In genomic region chr17:56703038-56703437, GRCm38 (mm10) we compare ENCODE assay signal across 24 mouse cellular contexts. TPM values are rescaled to one million over a fixed set of nuclear protein-coding genes. Genes with fewer than 3 reads are reported as not detected.
DNase-seq lines count a peak whose midpoint lies in the region; ATAC-seq lines count a peak whose summit lies in the region.
"Had no signal": no experiment of that assay in that cellular context is flagged by ENCODE, and none has a peak within 500 bp of the region (broad histone marks: within the 10 kb centered on the region; RNA-seq: fewer than 3 reads in every experiment).

No protein-coding gene starts in this region.

- H3K9ac ChIP-seq in heart, embryonic 13.5 days, result no peak overlapping the region
- H3K9ac ChIP-seq: embryonic facial prominence, embryonic 12.5 days; forebrain, embryonic 13.5 days; forebrain, embryonic 15.5 days had no signal

- H3K4me2 ChIP-seq in heart, embryonic 13.5 days, result no peak overlapping the region
- H3K4me2 ChIP-seq: embryonic facial prominence, embryonic 12.5 days; forebrain, embryonic 13.5 days; forebrain, embryonic 15.5 days had no signal

- WGBS in heart, embryonic 13.5 days, result 64% methylated on average over 4 of the region's 4 CpGs

- intact Hi-C loops in heart, postnatal 25 days (cut with DNase I), result no loop called here

- no peak overlapping the region for H3K4me3 ChIP-seq in heart, embryonic 13.5 days
- H3K4me3 ChIP-seq: embryonic facial prominence, embryonic 10.5 days; embryonic facial prominence, embryonic 12.5 days; forebrain, embryonic 13.5 days; forebrain, embryonic 15.5 days had no signal

- H3K4me1 ChIP-seq in heart, embryonic 13.5 days, result no peaks in the 10 kb centered on the region
- H3K4me1 ChIP-seq: embryonic facial prominence, embryonic 10.5 days; embryonic facial prominence, embryonic 12.5 days; forebrain, embryonic 13.5 days; forebrain, embryonic 15.5 days had no signal

- H3K27me3 ChIP-seq in heart, embryonic 13.5 days (replicated peaks), result no peaks in the 10 kb centered on the region
- H3K27me3 ChIP-seq: CH12.LX; embryonic facial prominence, embryonic 12.5 days; forebrain, embryonic 13.5 days; forebrain, embryonic 15.5 days; Patski had no signal

- H3K27ac ChIP-seq in heart, embryonic 13.5 days (replicated peaks), result peak overlapping the region; percentile 45
- H3K27ac ChIP-seq: embryonic facial prominence, embryonic 10.5 days; embryonic facial prominence, embryonic 12.5 days; forebrain, embryonic 13.5 days; forebrain, embryonic 15.5 days had no signal

- peak; percentile 95 for DNase-seq in heart, adult 11 months
- no peak for DNase-seq in heart, adult 8-10 months (ENCODE audit: low spot score)
- DNase-seq in heart, postnatal 25 days (ENCODE audit: low spot score), result no peak
- DNase-seq in testis, postnatal 14 days (ENCODE audit: low spot score), result peak; percentile 74
- DNase-seq in testis, postnatal 10 days (ENCODE audit: low spot score), result no peak
- DNase-seq: adrenal gland, adult 8-10 months; adrenal gland, postnatal 14 days; adrenal gland, postnatal 36 days; B cell, adult 2 months; cerebellum, adult 11-12 months; cerebellum, adult 2 months; cerebellum, adult 9-10 months; cerebellum, postnatal 10 days; cerebellum, postnatal 25 days had no signal

- ATAC-seq in heart, embryonic 13.5 days (ENCODE audit: extremely low read depth, insufficient number of reproducible peaks, low FRiP score, low TSS enrichment), result no peak
- ATAC-seq: activated CD4-positive, CD25-positive, alpha-beta regulatory T cell, adult 4 months; CD4-positive, CD25-positive, alpha-beta regulatory T cell, adult 4 months; forebrain, embryonic 13.5 days; forebrain, embryonic 15.5 days; Patski had no signal

- peaks cover 98% of the 10 kb centered on the region for H3K36me3 ChIP-seq in heart, embryonic 13.5 days

- H3K9me3 ChIP-seq in heart, embryonic 13.5 days, result no peaks in the 10 kb centered on the region
- H3K9me3 ChIP-seq: embryonic facial prominence, embryonic 10.5 days; embryonic facial prominence, embryonic 12.5 days; forebrain, embryonic 13.5 days; forebrain, embryonic 15.5 days; G1E had no signal

RNA-seq across cellular contexts. Expression of gene Ndufa11, which starts 14.5 kb away (rescaled TPM):
- 100 to 1,000 TPM; 804 to 980 (median 857) TPM for total RNA-seq in heart, adult 8-10 months (2022)
- polyA plus RNA-seq in heart, embryonic 13.5 days (2015; fragmentation: Nextera tagmentation; extraction: Ambion mirVana), result 783 and 886 TPM in 2 replicates
- 100 to 1,000 TPM; 913 to 934 TPM for total RNA-seq in heart, postnatal 25 days (2021)

RNA-seq across cellular contexts. Expression of gene Vmac, which starts 14.8 kb away (rescaled TPM):
- total RNA-seq in heart, adult 8-10 months (2022), result 1 to 10 TPM; 3.2 to 7.1 (median 6.0) TPM
- polyA plus RNA-seq in heart, embryonic 13.5 days (2015; fragmentation: Nextera tagmentation; extraction: Ambion mirVana), result 12.7 and 13.3 TPM in 2 replicates
- total RNA-seq in heart, postnatal 25 days (2021), result 1 to 10 TPM; 5.0 to 5.2 TPM

RNA-seq across cellular contexts. Expression of gene Ranbp3, which starts 29.9 kb away (rescaled TPM):
- 10 to 100 TPM; 33.8 to 39.3 (median 37.5) TPM for total RNA-seq in heart, adult 8-10 months (2022)
- 58.8 and 66.6 TPM in 2 replicates for polyA plus RNA-seq in heart, embryonic 13.5 days (2015; fragmentation: Nextera tagmentation; extraction: Ambion mirVana)
- 10 to 100 TPM; 35.7 to 37.5 TPM for total RNA-seq in heart, postnatal 25 days (2021)

RNA-seq across cellular contexts. Expression of gene Nrtn, which starts 54.3 kb away (rescaled TPM):
- 10 to 100 TPM; 22.4 to 26.7 (median 24.6) TPM for total RNA-seq in heart, adult 8-10 months (2022)
- 7.9 and 8.6 TPM in 2 replicates for polyA plus RNA-seq in heart, embryonic 13.5 days (2015; fragmentation: Nextera tagmentation; extraction: Ambion mirVana)
- total RNA-seq in heart, postnatal 25 days (2021), result 10 to 100 TPM; 25.7 to 28.8 TPM
- total RNA-seq: G1E had no signal
- polyA plus RNA-seq: activated CD4-positive, CD25-positive, alpha-beta regulatory T cell, adult 4 months; CD4-positive, CD25-positive, alpha-beta regulatory T cell, adult 4 months; G1E had no signal

Comparison
In these comparisons a context has a peak if more than half of its experiments do, and no peak if none do; other contexts are left out.
1. DNase-seq: peak in heart, adult 11 months (single experiment) and testis, postnatal 14 days (single experiment); none in heart, adult 8-10 months (single experiment), heart, postnatal 25 days (single experiment) and testis, postnatal 10 days (single experiment).